Mouse (Mus musculus) cerebellum, adult 2 months (tissue): Measurements from ENCODE around the gene Zbtb16.

ENCODE experiments used
- CTCF ChIP-seq: fragments of 200-500 bp; IDR thresholded peaks from 2 replicates; pipeline ENCODE4 v1.5.1; 2011; ENCODE audit warnings: low read depth, mild to moderate bottlenecking, control low read depth, low read length, moderate library complexity, borderline replicate concordance; ENCODE audit not compliant: insufficient read depth
- POLR2A ChIP-seq: fragments of 200-500 bp; IDR thresholded peaks from 2 replicates; pipeline ENCODE4 v1.6.1; 2011; ENCODE audit warnings: low read length, control low read depth, borderline replicate concordance; ENCODE audit not compliant: insufficient read depth

- no peak for TF ChIP-seq POLR2A
- TF ChIP-seq CTCF, result no peak
Measured at GRCm38 (mm10) chr9:48798044-48798443, 38.0 kb downstream of the Zbtb16 start.
